Mouse (Mus musculus): ENCODE measurements at regions not wholly inside any gene's neighbourhood (a gene's known extent, or its start where the extent isn't known, plus 50 kb on each side); places are given as distances from the start of the nearest gene placed in this dataset.

DNA sequence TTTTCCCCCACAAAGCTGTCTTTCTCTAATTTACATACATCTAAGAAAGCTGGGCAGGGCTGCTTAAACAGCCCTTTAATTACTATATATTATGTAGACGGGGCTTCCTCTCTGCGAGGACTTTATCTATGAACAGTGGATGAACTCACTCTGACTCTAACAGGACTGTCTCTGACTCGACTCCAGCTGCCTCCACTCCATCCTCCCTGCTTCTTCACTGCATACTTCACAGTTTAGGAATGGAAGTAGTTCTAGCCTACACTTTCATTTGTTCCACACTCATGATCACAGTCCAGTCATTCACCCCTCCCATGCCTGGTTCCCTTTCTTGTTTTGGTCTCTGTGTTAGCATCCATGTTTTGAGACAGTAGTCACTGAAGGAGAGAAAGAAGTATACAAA lies 231.6 kb downstream of the Wdr20rt start:
- no peak for TF ChIP-seq CTCF (conservative IDR thresholded peaks at IDR 0.05 in 1 of 2, IDR thresholded peaks at IDR 0.05 in 1 of 2; ENCODE audit: low read depth in 2 of 2, low read length in 2 of 2)
- no peak for TF ChIP-seq POLR2A (IDR thresholded peaks at IDR 0.05; ENCODE audit: low read depth, low read length)
- no peak for TF ChIP-seq JUND (conservative IDR thresholded peaks at IDR 0.05; ENCODE audit: low read depth, low read length)
- TF ChIP-seq ZC3H11A (IDR thresholded peaks at IDR 0.05; ENCODE audit: low read depth, low read length) = no peak
- no peak for TF ChIP-seq RCOR1 (conservative IDR thresholded peaks at IDR 0.05; ENCODE audit: low read depth, low read length)
- TF ChIP-seq UBTF (IDR thresholded peaks at IDR 0.05; ENCODE audit: low read depth, low read length) = no peak
- TF ChIP-seq PAX5 (IDR thresholded peaks at IDR 0.05; ENCODE audit: low read length) = no peak
- no peak for TF ChIP-seq TBP (conservative IDR thresholded peaks at IDR 0.05; ENCODE audit: low read depth, low read length)
- TF ChIP-seq ZNF384 (IDR thresholded peaks at IDR 0.05; ENCODE audit: low read depth, low read length) = no peak
- TF ChIP-seq JUN (IDR thresholded peaks at IDR 0.05; ENCODE audit: insufficient read depth, low read depth, low read length) = no peak
- TF ChIP-seq RAD21 (IDR thresholded peaks at IDR 0.05; ENCODE audit: low read depth, low read length) = no peak
- no peak for TF ChIP-seq MEF2A (IDR thresholded peaks at IDR 0.05; ENCODE audit: borderline replicate concordance, low read depth, low read length)
- no peak for TF ChIP-seq IRF4 (IDR thresholded peaks at IDR 0.05; ENCODE audit: low read depth, low read length)
- no peak for TF ChIP-seq POLR2AphosphoS2 (IDR thresholded peaks at IDR 0.05; ENCODE audit: low read depth, low read length)

All from CH12.LX (cell line).